Mouse (Mus musculus) small intestine, adult 2 months (tissue): ENCODE data around the gene Ntsr1. TPM values are rescaled to one million over a fixed set of nuclear protein-coding genes. Genes with fewer than 3 reads are reported as not detected.

ENCODE experiments used
- H3K27ac ChIP-seq: fragments of 200-500 bp; 2 replicates; pipeline ENCODE4 v1.5.1; 2012; ENCODE audit warnings: low read depth, low read length, control low read depth, inconsistent platforms; ENCODE audit not compliant: insufficient read depth
- H3K27me3 ChIP-seq: fragments of 200-500 bp; 2 replicates; pipeline ENCODE4 v1.6.1; 2012; ENCODE audit warnings: mild to moderate bottlenecking, moderate library complexity, low read length, inconsistent platforms; ENCODE audit not compliant: control insufficient read depth, insufficient read depth
- H3K36me3 ChIP-seq: fragments of 200-500 bp; 2 replicates; pipeline ENCODE4 v1.6.1; 2012; ENCODE audit warnings: mild to moderate bottlenecking, low read length, control low read depth, inconsistent platforms; ENCODE audit not compliant: control insufficient read depth, insufficient read depth
- H3K4me1 ChIP-seq: fragments of 200-500 bp; 2 replicates; pipeline ENCODE4 v1.6.1; 2012; ENCODE audit warnings: low read length, inconsistent platforms, mixed read lengths; ENCODE audit not compliant: control insufficient read depth, insufficient read depth, insufficient read length
- H3K4me3 ChIP-seq: fragments of 200-500 bp; 2 replicates; pipeline ENCODE4 v1.5.1; 2012; ENCODE audit warnings: low read depth, mild to moderate bottlenecking, control low read depth, inconsistent platforms, low read length, moderate library complexity
- CTCF ChIP-seq: fragments of 200-500 bp; IDR thresholded peaks from 2 replicates; pipeline ENCODE4 v1.5.1; 2012; ENCODE audit warnings: low read depth, mild to moderate bottlenecking, control low read depth, inconsistent platforms, low read length, moderate library complexity, mixed read lengths; ENCODE audit not compliant: insufficient replicate concordance, insufficient read length; ENCODE audit errors: extremely low read depth
- POLR2A ChIP-seq: fragments of 200-500 bp; IDR thresholded peaks from 2 replicates; pipeline ENCODE4 v1.6.1; 2012; ENCODE audit warnings: low read depth, mild to moderate bottlenecking, control low read depth, inconsistent platforms, low read length, moderate library complexity
- WGBS: fragments of 180-500 bp; shearing (Covaris S2); methylation state at CpG from one replicate; pipeline ENCODE4 v1.1.7; 2018; 5-methylcytosine and 5-hydroxymethylcytosine counted together
- polyA plus RNA-seq: library from polyadenylated mRNA; depleted of rRNA; stranded (reverse); fragments of >200 nt; gene quantifications from 2 replicates; pipeline ENCODE4 v1.2.3, GENCODE M21; 2012

The Ntsr1 gene
- polyA plus RNA-seq, 1 experiment, result 0.70 TPM

GRCm38 (mm10) chr2:180482274-180482673 lies 17.5 kb upstream of the Ntsr1 start:
- TF ChIP-seq CTCF, result no peak
- no peak for TF ChIP-seq POLR2A
- H3K4me1 ChIP-seq, result no peaks in the 10 kb centered on the region
- WGBS, result 15% methylated on average over 16 of the region's 16 CpGs

DNA sequence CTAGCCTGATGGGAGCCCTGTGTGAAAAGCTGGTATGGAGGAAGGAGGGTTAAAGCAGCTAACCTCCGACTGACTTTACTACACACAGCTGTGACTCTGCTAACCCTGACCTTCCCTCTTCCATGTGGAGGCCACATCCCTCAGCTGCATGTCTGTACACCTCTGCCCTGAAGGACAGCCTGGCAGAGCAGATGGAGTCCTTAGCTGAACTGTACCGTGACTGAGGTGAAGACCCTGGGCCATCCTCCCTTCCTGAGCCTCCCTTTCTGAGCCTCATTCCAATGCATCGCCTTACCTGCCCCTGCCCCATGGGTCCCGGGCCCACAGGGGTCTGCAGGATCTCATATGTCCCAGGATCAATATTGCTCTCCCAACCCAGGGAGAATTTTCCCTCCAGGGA lies 14.9 kb upstream of the Ntsr1 start:
- H3K27ac ChIP-seq, result no peak overlapping the region
- no peak overlapping the region for H3K4me3 ChIP-seq
- no peaks in the 10 kb centered on the region for H3K36me3 ChIP-seq
- TF ChIP-seq CTCF, result no peak
- no peak for TF ChIP-seq POLR2A
- no peaks in the 10 kb centered on the region for H3K4me1 ChIP-seq
- H3K27me3 ChIP-seq, result peaks cover 9% of the 10 kb centered on the region; the same call in 1 of the 2 replicates
- 60% methylated on average over 4 of the region's 4 CpGs for WGBS

More at GRCm38 (mm10) chr2:180482274-180482673, 17.5 kb upstream of the Ntsr1 start:
- Histone ChIP-seq H3K36me3 (no peaks in the 10 kb centered on the region), H3K27ac (no peak overlapping the region), H3K4me3 (no peak overlapping the region), H3K27me3 (0 out of 2 replicates have a peak, but pooled peaks cover 7% of the 10 kb centered on the region)

DNA sequence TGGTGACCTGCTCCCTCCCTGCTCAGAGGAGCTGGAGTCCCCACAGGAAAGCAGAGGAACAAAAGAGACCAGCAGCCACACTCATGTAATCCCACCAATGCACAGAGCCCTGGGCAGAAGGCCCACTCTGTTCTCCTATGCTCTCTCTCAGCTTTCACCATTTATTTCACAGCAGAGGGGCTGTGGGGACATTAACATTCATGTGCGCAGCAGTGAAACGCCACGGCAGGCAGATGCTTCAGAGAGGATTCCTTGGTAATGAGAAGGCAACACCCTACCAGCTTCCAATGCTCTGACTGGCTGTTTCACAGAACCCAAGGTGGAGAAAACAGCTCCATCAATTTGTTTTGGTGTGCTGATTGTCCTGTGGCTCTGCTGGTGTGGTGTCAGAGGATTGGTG lies 14.5 kb upstream of the Ntsr1 start:
- H3K27me3 ChIP-seq, result peaks cover 9% of the 10 kb centered on the region; the same call in 1 of the 2 replicates
- no peak overlapping the region for H3K27ac ChIP-seq
- 72% methylated on average over 3 of the region's 3 CpGs for WGBS
- no peaks in the 10 kb centered on the region for H3K4me1 ChIP-seq
- TF ChIP-seq CTCF (no peak), POLR2A (no peak)
- H3K4me3 ChIP-seq, result no peak overlapping the region
- H3K36me3 ChIP-seq, result no peaks in the 10 kb centered on the region

- 24% methylated on average over 17 of the region's 17 CpGs for WGBS
- H3K4me3 ChIP-seq, result no peak overlapping the region
- no peaks in the 10 kb centered on the region for H3K4me1 ChIP-seq
- H3K36me3 ChIP-seq, result no peaks in the 10 kb centered on the region
- peaks cover 3% of the 10 kb centered on the region for H3K27me3 ChIP-seq
- H3K27ac ChIP-seq, result no peak overlapping the region
- no peak for TF ChIP-seq POLR2A
- no peak for TF ChIP-seq CTCF
Observed at GRCm38 (mm10) chr2:180488210-180488751, 11.5 kb upstream of the Ntsr1 start.

- WGBS, result 60% methylated on average over 8 of the region's 8 CpGs
- Histone ChIP-seq H3K4me1 (no peaks in the 10 kb centered on the region), H3K27ac (no peak overlapping the region), H3K36me3 (no peaks in the 10 kb centered on the region), H3K4me3 (no peak overlapping the region), H3K27me3 (peaks cover 14% of the 10 kb centered on the region)
- TF ChIP-seq CTCF, result no peak
Observed at GRCm38 (mm10) chr2:180495906-180496305, 3.9 kb upstream of the Ntsr1 start.

DNA sequence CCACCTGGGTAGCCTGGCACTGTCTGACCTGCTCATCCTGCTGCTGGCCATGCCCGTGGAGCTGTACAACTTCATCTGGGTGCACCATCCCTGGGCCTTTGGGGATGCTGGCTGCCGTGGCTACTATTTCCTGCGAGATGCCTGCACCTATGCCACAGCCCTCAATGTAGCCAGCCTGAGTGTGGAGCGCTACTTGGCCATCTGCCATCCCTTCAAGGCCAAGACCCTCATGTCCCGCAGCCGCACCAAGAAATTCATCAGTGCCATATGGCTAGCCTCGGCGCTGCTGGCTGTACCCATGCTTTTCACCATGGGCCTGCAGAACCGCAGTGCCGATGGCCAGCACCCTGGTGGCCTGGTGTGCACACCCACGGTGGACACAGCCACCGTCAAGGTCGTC lies 950 bp downstream of the Ntsr1 start:
- no peak overlapping the region for H3K4me3 ChIP-seq
- H3K36me3 ChIP-seq, result no peaks in the 10 kb centered on the region
- H3K27ac ChIP-seq, result no peak overlapping the region
- peaks cover 14% of the 10 kb centered on the region; the same call in 1 of the 2 replicates for H3K27me3 ChIP-seq
- WGBS, result 48% methylated on average over 13 of the region's 13 CpGs
- TF ChIP-seq POLR2A (no peak), CTCF (no peak)
- H3K4me1 ChIP-seq, result no peaks in the 10 kb centered on the region

DNA sequence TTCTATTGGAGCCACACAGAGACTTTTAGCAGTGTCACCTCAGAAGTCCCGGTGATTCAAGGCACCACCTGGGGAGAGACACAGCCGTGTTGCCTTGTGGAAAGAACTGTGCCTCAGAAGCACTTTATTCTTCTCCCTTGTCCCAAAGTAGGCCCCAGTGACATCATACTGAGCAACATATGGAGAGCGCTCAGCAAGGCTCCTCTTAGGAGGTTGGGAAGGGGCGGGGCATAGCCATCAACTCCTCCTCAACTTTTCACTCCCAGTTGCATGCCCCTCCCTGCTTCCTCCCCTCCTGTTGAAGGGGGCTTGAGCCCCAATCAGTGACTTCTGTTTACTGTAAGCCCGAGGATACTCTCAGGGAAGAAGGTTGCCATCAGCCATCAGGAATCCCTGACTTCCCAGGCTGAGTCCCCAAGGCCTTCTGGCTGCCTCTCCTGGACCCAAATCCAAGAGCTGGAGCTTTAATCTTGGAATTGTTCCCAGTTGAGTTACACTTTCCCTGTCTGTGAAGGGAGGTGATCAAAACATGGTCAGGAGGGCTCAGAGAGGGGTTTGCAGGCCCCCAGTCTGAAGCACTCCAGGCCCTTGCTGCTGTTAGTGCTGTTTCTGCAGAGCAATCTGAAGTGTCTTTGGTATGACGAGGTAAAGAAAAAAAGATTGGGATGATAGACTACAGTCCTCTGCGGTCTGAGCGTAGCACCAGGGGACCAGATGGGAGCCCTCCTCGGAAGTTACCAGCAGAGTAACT lies 1.6 kb downstream of the Ntsr1 start:
- TF ChIP-seq CTCF, result no peak
- no peak for TF ChIP-seq POLR2A
- H3K27me3 ChIP-seq, result peaks cover 14% of the 10 kb centered on the region; the same call in 1 of the 2 replicates
- H3K4me3 ChIP-seq, result no peak overlapping the region
- H3K36me3 ChIP-seq, result no peaks in the 10 kb centered on the region
- H3K4me1 ChIP-seq, result no peaks in the 10 kb centered on the region
- H3K27ac ChIP-seq, result no peak overlapping the region
- 46% methylated on average over 9 of the region's 9 CpGs for WGBS
